Mouse (Mus musculus): ENCODE data around the gene Gfm2.

The Gfm2 gene

GRCm38 (mm10) chr13:97201896-97202295 lies 64.2 kb downstream of the Gfm2 start:
- no peaks in the 10 kb centered on the region for H3K27me3 ChIP-seq (ENCODE audit: control insufficient read depth, insufficient read depth, low read length, poor library complexity, severe bottlenecking)
- no peak for DNase-seq (ENCODE audit: low read depth, low spot score)
- H3K36me3 ChIP-seq (ENCODE audit: control insufficient read depth, insufficient read depth, low read length, poor library complexity, severe bottlenecking): no peaks in the 10 kb centered on the region

GRCm38 (mm10) chr13:97205052-97205701 lies 67.4 kb downstream of the Gfm2 start:
- H3K36me3 ChIP-seq (ENCODE audit: control insufficient read depth, insufficient read depth, low read length, poor library complexity, severe bottlenecking): no peaks in the 10 kb centered on the region
- no peaks in the 10 kb centered on the region for H3K27me3 ChIP-seq (ENCODE audit: control insufficient read depth, insufficient read depth, low read length, poor library complexity, severe bottlenecking)
- DNase-seq (ENCODE audit: low read depth, low spot score): peak; percentile 77

- Histone ChIP-seq H3K27me3 (ENCODE audit: control insufficient read depth, insufficient read depth, low read length, poor library complexity, severe bottlenecking) (no peaks in the 10 kb centered on the region), H3K36me3 (ENCODE audit: control insufficient read depth, insufficient read depth, low read length, poor library complexity, severe bottlenecking) (no peaks in the 10 kb centered on the region)
- no peak for DNase-seq (ENCODE audit: low read depth, low spot score)
Measured at GRCm38 (mm10) chr13:97206046-97206445, 68.3 kb downstream of the Gfm2 start.

GRCm38 (mm10) chr13:97207472-97208111 lies 69.9 kb downstream of the Gfm2 start:
- no peaks in the 10 kb centered on the region for H3K27me3 ChIP-seq (ENCODE audit: control insufficient read depth, insufficient read depth, low read length, poor library complexity, severe bottlenecking)
- no peaks in the 10 kb centered on the region for H3K36me3 ChIP-seq (ENCODE audit: control insufficient read depth, insufficient read depth, low read length, poor library complexity, severe bottlenecking)
- no peak for DNase-seq (ENCODE audit: low read depth, low spot score)

GRCm38 (mm10) chr13:97208112-97208478 lies 70.4 kb downstream of the Gfm2 start:
- DNase-seq (ENCODE audit: low read depth, low spot score): peak; percentile 74
- Histone ChIP-seq H3K36me3 (ENCODE audit: control insufficient read depth, insufficient read depth, low read length, poor library complexity, severe bottlenecking) (no peaks in the 10 kb centered on the region), H3K27me3 (ENCODE audit: control insufficient read depth, insufficient read depth, low read length, poor library complexity, severe bottlenecking) (no peaks in the 10 kb centered on the region)

GRCm38 (mm10) chr13:97208500-97209010 lies 70.8 kb downstream of the Gfm2 start:
- no peaks in the 10 kb centered on the region for H3K27me3 ChIP-seq (ENCODE audit: control insufficient read depth, insufficient read depth, low read length, poor library complexity, severe bottlenecking)
- no peaks in the 10 kb centered on the region for H3K36me3 ChIP-seq (ENCODE audit: control insufficient read depth, insufficient read depth, low read length, poor library complexity, severe bottlenecking)
- no peak for DNase-seq (ENCODE audit: low read depth, low spot score)

- DNase-seq (ENCODE audit: low read depth, low spot score): no peak
- Histone ChIP-seq H3K36me3 (ENCODE audit: control insufficient read depth, insufficient read depth, low read length, poor library complexity, severe bottlenecking) (no peaks in the 10 kb centered on the region), H3K27me3 (ENCODE audit: control insufficient read depth, insufficient read depth, low read length, poor library complexity, severe bottlenecking) (no peaks in the 10 kb centered on the region)
Measured at GRCm38 (mm10) chr13:97214583-97215268, 77.0 kb downstream of the Gfm2 start.

GRCm38 (mm10) chr13:97215563-97215962 lies 77.8 kb downstream of the Gfm2 start:
- no peak for DNase-seq (ENCODE audit: low read depth, low spot score)
- Histone ChIP-seq H3K36me3 (ENCODE audit: control insufficient read depth, insufficient read depth, low read length, poor library complexity, severe bottlenecking) (no peaks in the 10 kb centered on the region), H3K27me3 (ENCODE audit: control insufficient read depth, insufficient read depth, low read length, poor library complexity, severe bottlenecking) (no peaks in the 10 kb centered on the region)

- no peak for DNase-seq (ENCODE audit: low read depth, low spot score)
- no peaks in the 10 kb centered on the region for H3K27me3 ChIP-seq (ENCODE audit: control insufficient read depth, insufficient read depth, low read length, poor library complexity, severe bottlenecking)
- no peaks in the 10 kb centered on the region for H3K36me3 ChIP-seq (ENCODE audit: control insufficient read depth, insufficient read depth, low read length, poor library complexity, severe bottlenecking)
Measured at GRCm38 (mm10) chr13:97216196-97216595, 78.5 kb downstream of the Gfm2 start.

- DNase-seq (ENCODE audit: low read depth, low spot score): no peak
- no peaks in the 10 kb centered on the region for H3K27me3 ChIP-seq (ENCODE audit: control insufficient read depth, insufficient read depth, low read length, poor library complexity, severe bottlenecking)
- no peaks in the 10 kb centered on the region for H3K36me3 ChIP-seq (ENCODE audit: control insufficient read depth, insufficient read depth, low read length, poor library complexity, severe bottlenecking)
Measured at GRCm38 (mm10) chr13:97220022-97220421, 82.3 kb downstream of the Gfm2 start.

GRCm38 (mm10) chr13:97223856-97224255 lies 86.1 kb downstream of the Gfm2 start:
- H3K36me3 ChIP-seq (ENCODE audit: control insufficient read depth, insufficient read depth, low read length, poor library complexity, severe bottlenecking): no peaks in the 10 kb centered on the region
- no peaks in the 10 kb centered on the region for H3K27me3 ChIP-seq (ENCODE audit: control insufficient read depth, insufficient read depth, low read length, poor library complexity, severe bottlenecking)
- DNase-seq (ENCODE audit: low read depth, low spot score): no peak

GRCm38 (mm10) chr13:97224341-97224982 lies 86.7 kb downstream of the Gfm2 start:
- H3K36me3 ChIP-seq (ENCODE audit: control insufficient read depth, insufficient read depth, low read length, poor library complexity, severe bottlenecking): no peaks in the 10 kb centered on the region
- no peak for DNase-seq (ENCODE audit: low read depth, low spot score)
- no peaks in the 10 kb centered on the region for H3K27me3 ChIP-seq (ENCODE audit: control insufficient read depth, insufficient read depth, low read length, poor library complexity, severe bottlenecking)

- Histone ChIP-seq H3K27me3 (ENCODE audit: control insufficient read depth, insufficient read depth, low read length, poor library complexity, severe bottlenecking) (no peaks in the 10 kb centered on the region), H3K36me3 (ENCODE audit: control insufficient read depth, insufficient read depth, low read length, poor library complexity, severe bottlenecking) (no peaks in the 10 kb centered on the region)
- no peak for DNase-seq (ENCODE audit: low read depth, low spot score)
Measured at GRCm38 (mm10) chr13:97225130-97225529, 87.4 kb downstream of the Gfm2 start.

GRCm38 (mm10) chr13:97227795-97228194 lies 90.1 kb downstream of the Gfm2 start:
- DNase-seq (ENCODE audit: low read depth, low spot score): no peak
- H3K36me3 ChIP-seq (ENCODE audit: control insufficient read depth, insufficient read depth, low read length, poor library complexity, severe bottlenecking): no peaks in the 10 kb centered on the region
- H3K27me3 ChIP-seq (ENCODE audit: control insufficient read depth, insufficient read depth, low read length, poor library complexity, severe bottlenecking): no peaks in the 10 kb centered on the region

GRCm38 (mm10) chr13:97230101-97230500 lies 92.4 kb downstream of the Gfm2 start:
- Histone ChIP-seq H3K36me3 (ENCODE audit: control insufficient read depth, insufficient read depth, low read length, poor library complexity, severe bottlenecking) (no peaks in the 10 kb centered on the region), H3K27me3 (ENCODE audit: control insufficient read depth, insufficient read depth, low read length, poor library complexity, severe bottlenecking) (no peaks in the 10 kb centered on the region)
- no peak for DNase-seq (ENCODE audit: low read depth, low spot score)

Measured in splenic B cell, adult 2 months (primary cell).